Mouse (Mus musculus) MEL (cell line): ENCODE data around the gene Plac9a. TPM values are rescaled to one million over a fixed set of nuclear protein-coding genes. Genes with fewer than 3 reads are reported as not detected.

Experiments
- DNase-seq: peaks from one replicate; pipeline ENCODE4 v3.0.0; 2011; ENCODE audit warnings: low read depth, low spot score
- H3K27ac ChIP-seq: 2 replicates; pipeline ENCODE4 v1.5.1; 2012; ENCODE audit warnings: low read depth, mild to moderate bottlenecking, control low read depth, low read length, moderate library complexity; ENCODE audit not compliant: control insufficient read depth
- H3K27me3 ChIP-seq, 2 experiments: fragments of 150-350 bp in 1 of 2; sonication (generic) in 1 of 2; 2 replicates each; pipeline ENCODE4 v1.6.1; 2012; ENCODE audit warnings: low read length in 2 of 2, mild to moderate bottlenecking in 2 of 2, improper control_type of control experiment in 1 of 2, moderate library complexity in 1 of 2; ENCODE audit not compliant: insufficient read depth in 2 of 2, control insufficient read depth in 1 of 2
- H3K36me3 ChIP-seq, 2 experiments: 2 replicates each; pipeline ENCODE4 v1.6.1; 2012 to 2014; ENCODE audit warnings: low read length in 2 of 2, improper control_type of control experiment in 1 of 2, inconsistent platforms in 1 of 2, mild to moderate bottlenecking in 1 of 2; ENCODE audit not compliant: insufficient read depth in 2 of 2, control insufficient read depth in 1 of 2
- H3K4me1 ChIP-seq, 2 experiments: fragments of 150-350 bp in 1 of 2; sonication (generic) in 1 of 2; 2 replicates each; pipeline ENCODE4 v1.6.1; 2012; ENCODE audit warnings: low read length in 2 of 2, improper control_type of control experiment in 1 of 2, mild to moderate bottlenecking in 1 of 2; ENCODE audit not compliant: insufficient read depth in 2 of 2, control insufficient read depth in 1 of 2
- H3K4me3 ChIP-seq, 2 experiments: fragments of 150-350 bp in 1 of 2; sonication (generic) in 1 of 2; 2 replicates each; pipeline ENCODE4 v1.5.1; 2012; ENCODE audit warnings: low read depth in 2 of 2, low read length in 2 of 2, mild to moderate bottlenecking in 2 of 2, moderate library complexity in 2 of 2, control low read depth in 1 of 2, improper control_type of control experiment in 1 of 2; ENCODE audit not compliant: control insufficient read depth in 1 of 2, insufficient read depth in 1 of 2
- H3K79me2 ChIP-seq: 2 replicates; pipeline ENCODE4 v1.6.1; 2012; ENCODE audit warnings: mild to moderate bottlenecking, low read length, moderate library complexity; ENCODE audit not compliant: control insufficient read depth, poor library complexity, insufficient read depth
- H3K9ac ChIP-seq: 2 replicates; pipeline ENCODE4 v1.6.1; 2012; ENCODE audit warnings: low read depth, mild to moderate bottlenecking, control low read depth, low read length, moderate library complexity; ENCODE audit not compliant: control insufficient read depth, poor library complexity, severe bottlenecking
- H3K9me3 ChIP-seq: fragments of 150-350 bp; sonication (generic); replicated peaks from 2 replicates; pipeline ENCODE4 v1.6.1; 2012; ENCODE audit warnings: mild to moderate bottlenecking, low read length, improper control_type of control experiment, moderate library complexity; ENCODE audit not compliant: insufficient read depth
- BHLHE40 ChIP-seq: IDR thresholded peaks from 2 replicates; pipeline ENCODE4 v1.6.1; 2012; ENCODE audit warnings: low read depth, mild to moderate bottlenecking, inconsistent platforms, low read length, improper control_type of control experiment, borderline replicate concordance
- CHD1 ChIP-seq: IDR thresholded peaks from 2 replicates; pipeline ENCODE4 v1.6.1; 2012; ENCODE audit warnings: low read depth, mild to moderate bottlenecking, inconsistent platforms, low read length, improper control_type of control experiment
- CHD2 ChIP-seq: IDR thresholded peaks from 2 replicates; pipeline ENCODE4 v1.6.1; 2011; ENCODE audit warnings: low read length, improper control_type of control experiment
- HCFC1 ChIP-seq: IDR thresholded peaks from 2 replicates; pipeline ENCODE4 v1.6.1; 2012; ENCODE audit warnings: low read depth, mild to moderate bottlenecking, inconsistent platforms, low read length, improper control_type of control experiment, moderate library complexity
- KAT2A ChIP-seq: conservative IDR thresholded peaks from 2 replicates; pipeline ENCODE4 v1.6.1; 2012; ENCODE audit warnings: low read depth, low read length, improper control_type of control experiment, inconsistent platforms
- MAFK ChIP-seq: IDR thresholded peaks from 2 replicates; pipeline ENCODE4 v1.6.1; 2011; ENCODE audit warnings: low read depth, mild to moderate bottlenecking, low read length, improper control_type of control experiment, borderline replicate concordance
- MAX ChIP-seq: IDR thresholded peaks from 2 replicates; pipeline ENCODE4 v1.6.1; 2011; ENCODE audit warnings: low read length, improper control_type of control experiment
- MAZ ChIP-seq: IDR thresholded peaks from 2 replicates; pipeline ENCODE4 v1.6.1; 2012; ENCODE audit warnings: low read depth, mild to moderate bottlenecking, inconsistent platforms, low read length, improper control_type of control experiment
- MEF2A ChIP-seq: IDR thresholded peaks from 2 replicates; pipeline ENCODE4 v1.6.1; 2014; ENCODE audit warnings: low read depth, mild to moderate bottlenecking, inconsistent platforms, low read length, improper control_type of control experiment; ENCODE audit not compliant: poor library complexity, insufficient replicate concordance, severe bottlenecking; ENCODE audit errors: extremely low read depth
- NELFE ChIP-seq: IDR thresholded peaks from 2 replicates; pipeline ENCODE4 v1.6.1; 2011; ENCODE audit warnings: low read depth, low read length, improper control_type of control experiment
- POLR2A ChIP-seq, 2 experiments: IDR thresholded peaks; 2 replicates each; pipeline ENCODE4 v1.6.1; 2011 to 2012; ENCODE audit warnings: low read length in 2 of 2, mild to moderate bottlenecking in 2 of 2, control low read depth in 1 of 2, improper control_type of control experiment in 1 of 2, low read depth in 1 of 2, moderate library complexity in 1 of 2; ENCODE audit not compliant: control insufficient read depth in 1 of 2, insufficient read depth in 1 of 2, poor library complexity in 1 of 2
- POLR2AphosphoS2 ChIP-seq: IDR thresholded peaks from 2 replicates; pipeline ENCODE4 v1.6.1; 2011; ENCODE audit warnings: low read length, improper control_type of control experiment
- POLR2AphosphoS5 ChIP-seq: IDR thresholded peaks from 2 replicates; pipeline ENCODE4 v1.6.1; 2012; ENCODE audit warnings: low read depth, borderline replicate concordance, mild to moderate bottlenecking, inconsistent platforms, low read length, moderate library complexity, mixed read lengths
- RAD21 ChIP-seq: IDR thresholded peaks from 2 replicates; pipeline ENCODE4 v1.6.1; 2011; ENCODE audit warnings: mild to moderate bottlenecking, low read depth, low read length, improper control_type of control experiment
- RCOR1 ChIP-seq: IDR thresholded peaks from 2 replicates; pipeline ENCODE4 v1.6.1; 2012; ENCODE audit warnings: low read depth, mild to moderate bottlenecking, inconsistent platforms, low read length, improper control_type of control experiment
- SIN3A ChIP-seq: IDR thresholded peaks from 2 replicates; pipeline ENCODE4 v1.6.1; 2012; ENCODE audit warnings: low read length, improper control_type of control experiment, inconsistent platforms
- SMC3 ChIP-seq: IDR thresholded peaks from 2 replicates; pipeline ENCODE4 v1.6.1; 2011; ENCODE audit warnings: low read depth, low read length, improper control_type of control experiment
- TAL1 ChIP-seq: IDR thresholded peaks from 2 replicates; pipeline ENCODE4 v1.6.1; 2012; ENCODE audit warnings: mild to moderate bottlenecking, inconsistent platforms, low read length, moderate library complexity, mixed read lengths
- UBTF ChIP-seq: IDR thresholded peaks from 2 replicates; pipeline ENCODE4 v1.6.1; 2012; ENCODE audit warnings: low read depth, mild to moderate bottlenecking, inconsistent platforms, low read length, improper control_type of control experiment, moderate library complexity, borderline replicate concordance; ENCODE audit not compliant: insufficient read depth
- ZKSCAN1 ChIP-seq: IDR thresholded peaks from 2 replicates; pipeline ENCODE4 v1.6.1; 2012; ENCODE audit warnings: low read depth, mild to moderate bottlenecking, inconsistent platforms, low read length, improper control_type of control experiment, moderate library complexity
- ZMIZ1 ChIP-seq: IDR thresholded peaks from 2 replicates; pipeline ENCODE4 v1.6.1; 2012; ENCODE audit warnings: low read depth, mild to moderate bottlenecking, inconsistent platforms, low read length, improper control_type of control experiment, moderate library complexity
- ZNF384 ChIP-seq: IDR thresholded peaks from 2 replicates; pipeline ENCODE4 v1.6.1; 2012; ENCODE audit warnings: low read depth, mild to moderate bottlenecking, inconsistent platforms, low read length, improper control_type of control experiment
- polyA plus RNA-seq, 2 experiments: library from polyadenylated mRNA; stranded (reverse) in 1 of 2; unstranded in 1 of 2; fragments of >175 nt in 1 of 2; fragments of >200 nt in 1 of 2; gene quantifications; 2 replicates each; pipeline versions ENCODE4 v1.2.1 to v1.2.4; 2012; ENCODE audit warnings: low replicate concordance in 2 of 2, low read depth in 1 of 2; ENCODE audit not compliant: insufficient read length in 2 of 2, insufficient read depth in 1 of 2, missing spikeins in 1 of 2
- total RNA-seq: library from RNA; depleted of rRNA; stranded (reverse); fragments of 300-350 nt; gene quantifications from 2 replicates; pipeline ENCODE4 v1.2.3, GENCODE M21; 2012

Gene Plac9a
- total and polyA plus RNA-seq, 3 experiments, result not detected

- Histone ChIP-seq H3K9ac (no peak overlapping the region), H3K36me3 (peaks cover 0 to 5% of the 10 kb centered on the region in 2 experiments; a peak in 3 of 4 replicates), H3K4me3 (no peak overlapping the region), H3K79me2 (no peaks in the 10 kb centered on the region), H3K27me3 (no peaks in the 10 kb centered on the region), H3K4me1 (peaks cover 2 to 11% of the 10 kb centered on the region in 2 experiments; a peak in 2 of 4 replicates), H3K9me3 (no peaks in the 10 kb centered on the region), H3K27ac (no peak overlapping the region)
- no peak for TF ChIP-seq POLR2A (IDR thresholded peaks at IDR 0.05; ENCODE audit: control insufficient read depth in 1 of 2, insufficient read depth in 1 of 2, low read depth in 1 of 2, low read length in 2 of 2, poor library complexity in 1 of 2)
- no peak for TF ChIP-seq ZKSCAN1
- no peak for TF ChIP-seq SIN3A
- TF ChIP-seq BHLHE40, result no peak
- TF ChIP-seq MAX, result no peak
- TF ChIP-seq POLR2AphosphoS2, result no peak
- no peak for TF ChIP-seq POLR2AphosphoS5
- TF ChIP-seq CHD2, result no peak
- TF ChIP-seq CHD1, result no peak
- TF ChIP-seq UBTF, result no peak
- no peak for TF ChIP-seq RAD21
- TF ChIP-seq TAL1, result no peak
- TF ChIP-seq KAT2A, result no peak
- no peak for DNase-seq
Observed at GRCm38 (mm10) chr14:25868706-25869105, 34.2 kb downstream of the Plac9a start.

- TF ChIP-seq HCFC1 (no peak), SMC3 (no peak), TAL1 (no peak), MAX (no peak), NELFE (no peak), UBTF (no peak), MEF2A (no peak), MAFK (no peak), ZMIZ1 (no peak), POLR2AphosphoS2 (no peak), CHD2 (no peak), ZNF384 (no peak), POLR2A (IDR thresholded peaks at IDR 0.05; ENCODE audit: control insufficient read depth in 1 of 2, insufficient read depth in 1 of 2, low read depth in 1 of 2, low read length in 2 of 2, poor library complexity in 1 of 2) (no peak), SIN3A (no peak), MAZ (no peak), RCOR1 (no peak)
Observed at GRCm38 (mm10) chr14:25867834-25868233, 35.1 kb downstream of the Plac9a start.

More at GRCm38 (mm10) chr14:25867834-25868233, 35.1 kb downstream of the Plac9a start:
- Histone ChIP-seq H3K4me1 (peaks cover 2 to 11% of the 10 kb centered on the region in 2 experiments; a peak in 2 of 4 replicates), H3K27me3 (no peaks in the 10 kb centered on the region), H3K9me3 (no peaks in the 10 kb centered on the region), H3K36me3 (peaks cover 0 to 5% of the 10 kb centered on the region in 2 experiments; a peak in 2 of 4 replicates), H3K27ac (no peak overlapping the region), H3K79me2 (no peaks in the 10 kb centered on the region), H3K4me3 (no peak overlapping the region), H3K9ac (no peak overlapping the region)
- no peak for DNase-seq
